Mouse (Mus musculus): ENCODE results near the gene Bricd5. TPM values are rescaled to one million over a fixed set of nuclear protein-coding genes. Genes with fewer than 3 reads are reported as not detected.

The Bricd5 gene
- total and polyA plus RNA-seq, 3 experiments = 0.98 TPM; not detected in 2

DNA sequence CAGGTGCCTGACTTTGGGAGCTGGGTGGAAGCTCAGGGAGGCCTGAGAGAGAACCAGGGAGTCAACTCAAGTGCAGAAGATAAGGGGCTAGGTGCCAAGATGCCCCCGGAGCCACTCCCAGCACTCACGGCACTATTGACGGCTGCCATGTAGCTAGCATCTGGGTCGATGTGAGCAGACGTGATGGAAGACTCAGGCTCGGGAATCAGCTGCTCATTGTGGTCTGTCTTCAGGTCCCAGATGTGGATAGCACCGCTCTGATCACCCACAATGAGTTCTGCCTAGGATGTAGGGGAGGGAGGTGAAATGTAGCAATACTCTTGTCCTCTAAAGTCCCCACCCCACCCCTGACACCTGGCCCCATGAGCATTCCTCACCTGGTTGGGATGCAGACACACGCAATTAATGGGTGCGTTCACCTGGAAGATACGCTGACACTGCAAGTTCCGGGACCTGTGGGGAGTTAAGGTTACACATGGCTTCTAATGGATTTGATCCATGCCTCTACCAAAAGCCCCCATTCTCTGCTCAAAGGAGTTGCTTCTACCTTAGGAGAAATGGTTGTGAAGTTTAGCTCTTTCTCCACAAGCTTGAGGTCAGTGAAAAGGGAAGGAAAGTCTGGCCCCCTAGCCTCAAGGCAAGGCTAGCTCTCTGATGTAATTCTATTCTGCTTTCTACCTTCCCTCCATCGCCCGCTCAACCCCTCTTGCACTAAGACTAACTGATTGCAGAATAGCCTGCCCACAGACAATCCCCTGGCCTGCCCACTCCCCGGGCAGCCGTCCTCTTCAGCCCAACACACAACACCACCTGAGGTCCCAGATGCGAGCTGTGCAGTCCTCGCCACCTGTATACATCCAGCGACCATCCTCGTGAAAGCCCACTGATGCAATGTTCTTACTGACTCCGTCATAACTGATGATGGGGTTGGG lies 3.6 kb downstream of the Bricd5 start:
- Histone ChIP-seq H3K4me3 (replicated peaks in 1 of 3; ENCODE audit: low read depth in 2 of 3, low read length in 2 of 3, poor library complexity in 1 of 3) (no peak overlapping the region), H3K4me2 (ENCODE audit: insufficient read depth, low read depth, poor library complexity, severe bottlenecking) (no peak overlapping the region), H3K79me2 (replicated peaks; ENCODE audit: control insufficient read depth, extremely low read depth, insufficient read depth, poor library complexity, severe bottlenecking) (no peaks in the 10 kb centered on the region), H3K9me3 (replicated peaks; ENCODE audit: low read length) (no peaks in the 10 kb centered on the region), H3K36me3 (replicated peaks in 1 of 2; ENCODE audit: control insufficient read depth in 1 of 2, insufficient read depth in 1 of 2, low read length in 1 of 2) (peaks cover 39 to 56% of the 10 kb centered on the region in 2 experiments), H3K4me1 (ENCODE audit: control insufficient read depth in 1 of 2, insufficient read depth in 2 of 2) (peaks cover 12 to 30% of the 10 kb centered on the region in 2 experiments; a peak in 3 of 4 replicates), H3K27ac (ENCODE audit: insufficient read depth, low read depth) (no peak overlapping the region), H3K9ac (ENCODE audit: insufficient read depth, low read depth) (peak overlapping the region; percentile 61; the same call in 1 of the 2 replicates), H3K27me3 (replicated peaks) (no peaks in the 10 kb centered on the region)
- no peak for TF ChIP-seq MAFK (IDR thresholded peaks at IDR 0.05; ENCODE audit: insufficient replicate concordance, low read length)
- TF ChIP-seq MYC (IDR thresholded peaks at IDR 0.05; ENCODE audit: low read depth, low read length) = no peak
- no peak for TF ChIP-seq ZMIZ1 (IDR thresholded peaks at IDR 0.05; ENCODE audit: low read depth, low read length)
- no peak for TF ChIP-seq UBTF (IDR thresholded peaks at IDR 0.05; ENCODE audit: low read depth, low read length)
- no peak for TF ChIP-seq MEF2A (IDR thresholded peaks at IDR 0.05; ENCODE audit: borderline replicate concordance, low read depth, low read length)
- no peak for TF ChIP-seq E2F4 (IDR thresholded peaks at IDR 0.05; ENCODE audit: insufficient replicate concordance, low read depth, low read length)
- TF ChIP-seq ETS1 (conservative IDR thresholded peaks at IDR 0.05; ENCODE audit: low read depth, low read length) = no peak
- no peak for TF ChIP-seq USF2 (conservative IDR thresholded peaks at IDR 0.05; ENCODE audit: low read depth, low read length)
- no peak for TF ChIP-seq SIN3A (IDR thresholded peaks at IDR 0.05; ENCODE audit: low read length)
- no peak for TF ChIP-seq CHD1 (IDR thresholded peaks at IDR 0.05; ENCODE audit: low read depth, low read length)
- no peak for TF ChIP-seq PAX5 (IDR thresholded peaks at IDR 0.05; ENCODE audit: low read length)
- in situ Hi-C loops (cut with MboI; ENCODE audit: low pct_ligation_motif_present, low pct_unique_long_range_greater_than_20kb, low sequenced_read_pairs) = loop anchor here (5.0 kb wide), 1 partner anchor 55 kb away; the partner anchor contains the start of gene Rab26
- DNase-seq (ENCODE audit: extremely low read depth) = no peak
- dilution Hi-C loops (cut with MboI; ENCODE audit: extremely low pct_ligation_motif_present, extremely low pct_unique_long_range_greater_than_20kb, low sequenced_read_pairs) = no loop called here

- TF ChIP-seq CHD1 (IDR thresholded peaks at IDR 0.05; ENCODE audit: low read depth, low read length) = no peak
- no peak for TF ChIP-seq JUND (conservative IDR thresholded peaks at IDR 0.05; ENCODE audit: low read depth, low read length)
- TF ChIP-seq MAZ (IDR thresholded peaks at IDR 0.05; ENCODE audit: low read depth, low read length) = no peak
- no peak for TF ChIP-seq KAT2A (IDR thresholded peaks at IDR 0.05; ENCODE audit: insufficient replicate concordance, low read length)
- no peak for TF ChIP-seq GABPA (IDR thresholded peaks at IDR 0.05; ENCODE audit: insufficient replicate concordance, low read depth, low read length)
- no peak for TF ChIP-seq POLR2A (IDR thresholded peaks at IDR 0.05; ENCODE audit: low read depth, low read length)
- no peak for TF ChIP-seq MAX (IDR thresholded peaks at IDR 0.05; ENCODE audit: low read length)
- no peak for TF ChIP-seq TBP (conservative IDR thresholded peaks at IDR 0.05; ENCODE audit: low read depth, low read length)
- no peak for TF ChIP-seq IRF4 (IDR thresholded peaks at IDR 0.05; ENCODE audit: low read depth, low read length)
- no peak for TF ChIP-seq USF2 (conservative IDR thresholded peaks at IDR 0.05; ENCODE audit: low read depth, low read length)
- no peak for TF ChIP-seq MXI1 (IDR thresholded peaks at IDR 0.05; ENCODE audit: low read depth, low read length)
- no peak for DNase-seq (ENCODE audit: extremely low read depth)
- Histone ChIP-seq H3K9ac (ENCODE audit: insufficient read depth, low read depth) (peak overlapping the region; percentile 61), H3K4me3 (replicated peaks in 1 of 3; ENCODE audit: low read depth in 2 of 3, low read length in 2 of 3, poor library complexity in 1 of 3) (peak overlapping the region; percentile 36 to 81 (median 72)), H3K79me2 (replicated peaks; ENCODE audit: control insufficient read depth, extremely low read depth, insufficient read depth, poor library complexity, severe bottlenecking) (no peaks in the 10 kb centered on the region), H3K4me2 (ENCODE audit: insufficient read depth, low read depth, poor library complexity, severe bottlenecking) (peak overlapping the region; percentile 77), H3K36me3 (replicated peaks in 1 of 2; ENCODE audit: control insufficient read depth in 1 of 2, insufficient read depth in 1 of 2, low read length in 1 of 2) (peaks cover 34 to 48% of the 10 kb centered on the region in 2 experiments), H3K9me3 (replicated peaks; ENCODE audit: low read length) (no peaks in the 10 kb centered on the region), H3K27me3 (replicated peaks) (no peaks in the 10 kb centered on the region), H3K27ac (ENCODE audit: insufficient read depth, low read depth) (no peak overlapping the region), H3K4me1 (ENCODE audit: control insufficient read depth in 1 of 2, insufficient read depth in 2 of 2) (peaks cover 7 to 22% of the 10 kb centered on the region in 2 experiments; a peak in 3 of 4 replicates)
- in situ Hi-C loops (cut with MboI; ENCODE audit: low pct_ligation_motif_present, low pct_unique_long_range_greater_than_20kb, low sequenced_read_pairs) = loop anchor here (5.0 kb wide), 1 partner anchor 54 kb away; the partner anchor contains the start of gene Rab26
- dilution Hi-C loops (cut with MboI; ENCODE audit: extremely low pct_ligation_motif_present, extremely low pct_unique_long_range_greater_than_20kb, low sequenced_read_pairs) = no loop called here
Observed at GRCm38 (mm10) chr17:24477985-24478600, 4.4 kb downstream of the Bricd5 start.
